Mouse (Mus musculus) liver, postnatal 0 days (tissue): Measurements from ENCODE around the gene Elfn1.

Source experiments
- CTCF ChIP-seq: sonication (generic); IDR thresholded peaks from 2 replicates; pipeline ENCODE4 v1.5.1; 2016; ENCODE audit warnings: antibody characterized with exemption, low read depth
- EP300 ChIP-seq: IDR thresholded peaks from 2 replicates; pipeline ENCODE4 v1.6.1; 2016; ENCODE audit warnings: antibody characterized with exemption, low read depth, mild to moderate bottlenecking

- TF ChIP-seq CTCF (no peak), EP300 (no peak)
Observed at GRCm38 (mm10) chr5:139906507-139906906, 1.2 kb upstream of the Elfn1 start.
